Mouse (Mus musculus) kidney, postnatal 36 days (tissue): ENCODE data around the gene Sntn.

ENCODE experiments used
- DNase-seq, 2 experiments: peaks; one replicate each; pipeline ENCODE4 v3.0.0; 2021 to 2022; ENCODE audit warnings: mixed read lengths in 2 of 2

The Sntn gene

DNA sequence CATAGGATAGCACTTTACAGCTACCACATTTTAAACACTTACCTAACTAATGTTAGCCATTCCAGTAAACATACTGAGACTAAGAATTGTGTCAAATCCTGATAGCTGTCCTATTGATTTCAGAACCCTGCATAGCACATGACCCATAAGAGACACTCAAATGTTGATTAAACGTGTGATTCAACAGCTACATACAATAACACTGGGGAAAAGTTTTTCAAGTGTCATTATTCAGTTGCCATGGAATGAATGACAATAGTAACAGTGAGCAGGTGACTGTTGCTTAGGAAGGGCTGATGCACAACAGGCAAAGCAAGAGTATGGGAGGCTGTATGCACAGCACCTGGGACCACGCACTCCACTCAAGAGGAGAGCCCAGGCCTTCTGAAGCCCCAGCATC, at the start of gene Sntn:
Gene Sntn, plus strand, starts transcription at position 301 of the 400 bp plus-strand sequence.
- DNase-seq: no peak

DNA sequence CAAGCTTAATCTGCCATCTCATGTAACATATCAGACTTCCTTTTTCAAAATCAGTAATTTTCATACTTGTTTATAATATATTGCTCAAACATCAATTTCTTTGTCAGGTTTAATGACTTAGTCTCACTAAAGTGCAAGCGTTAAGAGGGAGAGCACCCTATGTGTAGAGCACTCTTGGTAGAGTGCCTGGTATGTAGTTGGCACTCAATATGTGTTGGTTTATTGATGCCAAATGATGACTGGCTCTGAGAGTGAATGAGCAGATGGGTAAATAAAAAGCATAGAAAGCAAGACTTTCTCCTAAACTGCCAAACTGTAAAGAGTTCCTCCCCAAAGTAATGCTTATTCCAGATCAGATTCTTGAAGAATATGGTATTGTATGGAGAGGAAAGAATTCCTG, 20.8 kb upstream of the Sntn start:
- DNase-seq: no peak

DNA sequence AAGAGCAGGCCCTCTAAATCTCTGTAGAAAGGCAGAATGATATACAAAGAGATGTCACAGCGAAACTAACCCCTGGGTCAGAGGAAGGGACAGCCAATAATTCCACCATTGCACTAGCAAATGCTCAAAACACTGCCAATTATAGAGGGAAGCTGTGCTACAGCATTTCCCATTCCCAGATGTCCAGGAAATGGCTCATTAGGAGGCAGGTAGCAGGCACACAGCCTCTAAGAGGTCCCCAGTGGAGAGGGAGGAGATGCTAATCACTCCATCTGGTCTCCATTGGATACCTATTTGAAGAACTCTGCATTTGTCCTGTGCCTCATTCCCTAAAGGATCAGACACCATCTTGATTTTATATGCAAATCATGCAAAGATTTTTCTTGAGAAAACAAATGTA, 19.6 kb upstream of the Sntn start:
- DNase-seq: no peak

DNA sequence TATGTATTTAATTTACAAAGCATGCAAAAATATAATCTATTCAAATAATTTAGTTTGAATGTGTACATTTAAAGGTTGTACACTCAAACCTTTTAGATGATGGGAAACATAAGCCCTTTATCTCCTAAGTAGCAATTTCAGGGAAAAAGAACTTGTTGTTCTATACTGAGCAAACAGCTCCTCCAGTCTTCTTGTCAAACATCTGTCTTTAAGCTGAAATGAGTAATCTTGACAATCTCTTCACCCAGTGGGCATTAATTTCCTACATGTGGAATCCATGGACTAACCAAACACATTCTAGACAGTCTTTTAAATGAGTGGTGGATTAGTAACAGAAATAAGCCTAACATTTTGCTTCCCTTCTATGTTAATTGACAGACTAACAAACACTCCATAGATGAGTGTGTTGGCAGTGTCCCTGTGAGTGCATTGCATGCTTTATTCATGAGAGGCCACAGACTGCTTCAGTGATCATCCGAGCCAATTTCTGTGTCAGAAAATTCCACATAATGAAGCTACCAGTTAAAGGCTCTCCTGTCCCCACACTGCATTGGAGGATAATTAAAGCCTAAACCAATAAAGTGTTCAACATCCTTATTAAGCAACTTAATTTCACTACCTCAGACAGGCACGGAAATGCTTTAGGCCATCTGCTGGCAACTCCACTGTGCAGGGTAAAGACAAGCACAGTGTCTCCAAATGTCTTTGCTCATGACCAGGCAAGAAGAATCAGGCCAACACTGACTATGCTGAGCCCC, 19.0 kb upstream of the Sntn start:
- DNase-seq: no peak

DNA sequence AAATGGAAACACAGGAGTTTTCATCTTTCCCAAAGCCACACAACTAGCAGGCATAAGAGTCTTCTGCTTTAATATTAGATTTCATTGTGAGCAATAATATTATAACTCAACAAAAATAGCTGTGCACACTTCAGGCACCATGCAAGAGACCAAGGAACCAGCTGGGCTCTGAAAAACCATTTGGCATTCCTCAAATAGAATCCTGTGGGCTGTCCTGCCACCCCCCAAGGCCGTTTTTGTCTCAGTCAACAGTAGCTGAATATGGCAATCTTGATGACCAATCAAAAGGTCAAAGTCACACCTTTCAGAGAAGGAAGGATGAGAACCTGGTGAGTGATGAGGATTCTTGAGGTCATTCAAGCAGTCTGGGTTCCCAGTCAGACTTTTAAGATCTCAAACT, 16.0 kb downstream of the Sntn start:
- no peak for DNase-seq

DNA sequence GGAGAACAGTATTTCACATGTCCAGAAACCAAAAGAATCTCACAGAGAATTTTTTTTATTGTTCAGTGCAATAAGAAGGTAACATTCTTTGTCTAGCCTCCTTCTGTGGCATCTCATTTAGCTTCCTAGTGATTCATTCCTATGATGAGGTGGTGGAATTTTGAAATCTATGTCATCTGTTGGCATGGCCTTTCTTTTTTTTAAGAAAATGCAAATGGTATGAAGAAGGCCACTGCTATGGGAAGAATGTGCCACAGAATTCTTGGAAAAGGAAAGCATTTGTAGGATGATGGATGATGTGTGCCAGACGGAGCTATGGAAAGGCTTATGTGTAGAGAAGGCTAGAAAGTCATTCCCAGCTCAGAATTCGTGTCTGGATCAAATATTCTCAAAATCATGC, 19.8 kb downstream of the Sntn start:
- DNase-seq: no peak

DNA sequence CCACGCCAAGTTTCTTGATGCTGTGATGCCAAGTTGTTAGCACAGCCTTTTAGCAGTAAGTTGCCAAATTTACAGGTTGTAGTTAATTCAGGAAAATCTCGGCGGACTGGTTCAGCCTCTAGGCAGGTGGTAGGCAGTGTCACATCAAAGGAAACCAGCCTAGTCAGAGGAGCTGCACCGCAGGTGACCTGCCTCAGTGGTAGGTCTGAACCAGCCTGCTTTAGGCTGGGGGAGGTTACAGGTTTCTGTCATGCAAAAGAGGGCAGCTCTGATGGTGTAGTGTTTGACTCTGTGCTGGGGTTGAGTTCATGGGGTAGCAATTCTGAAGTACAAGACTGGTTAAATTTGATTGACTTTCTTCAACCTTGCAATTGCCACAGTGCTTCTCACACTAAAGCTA, 61.6 kb downstream of the Sntn start:
- no peak for DNase-seq
